Mouse (Mus musculus) intestine, embryonic 15.5 days (tissue): ENCODE measurements at regions not wholly inside any gene's neighbourhood (a gene's known extent, or its start where the extent isn't known, plus 50 kb on each side); places are given as distances from the start of the nearest gene placed in this dataset.
A peak's percentile ranks its signal among the peaks of the same experiment; 100 is the strongest.

Experiments
- ATAC-seq: fragments of 200-750 bp; cut with Nextera tagmentation; 2 replicates; pipeline ENCODE4 v1.8.0; 2017; ENCODE audit warnings: moderate TSS enrichment, moderate library complexity
- H3K27ac ChIP-seq: fragments of 300-500 bp; sonication (generic); 2 replicates; pipeline ENCODE4 v1.5.1; 2015; ENCODE audit warnings: mild to moderate bottlenecking, inconsistent platforms
- H3K27me3 ChIP-seq: fragments of 300-500 bp; sonication (generic); replicated peaks from 2 replicates; pipeline ENCODE4 v1.6.1; 2015; ENCODE audit warnings: inconsistent platforms
- H3K36me3 ChIP-seq: fragments of 300-500 bp; sonication (generic); 2 replicates; pipeline ENCODE4 v1.6.1; 2015; ENCODE audit warnings: inconsistent platforms
- H3K4me1 ChIP-seq: fragments of 300-500 bp; sonication (generic); replicated peaks from 2 replicates; pipeline ENCODE4 v1.6.1; 2015; ENCODE audit warnings: inconsistent platforms
- H3K4me2 ChIP-seq: fragments of 300-500 bp; sonication (generic); replicated peaks from 2 replicates; pipeline ENCODE4 v1.6.1; 2015; ENCODE audit warnings: mild to moderate bottlenecking, inconsistent platforms
- H3K4me3 ChIP-seq: fragments of 300-500 bp; sonication (generic); replicated peaks from 2 replicates; pipeline ENCODE4 v1.5.1; 2015; ENCODE audit warnings: inconsistent platforms
- H3K9ac ChIP-seq: fragments of 300-500 bp; sonication (generic); 2 replicates; pipeline ENCODE4 v1.6.1; 2015; ENCODE audit warnings: inconsistent platforms
- H3K9me3 ChIP-seq: fragments of 300-500 bp; sonication (generic); 2 replicates; pipeline ENCODE4 v1.6.1; 2016; ENCODE audit warnings: inconsistent platforms
- WGBS: fragments of 180-500 bp; shearing (Covaris S2); methylation state at CpG from one replicate; pipeline ENCODE4 v1.1.7; 2015; 5-methylcytosine and 5-hydroxymethylcytosine counted together

- 83% methylated on average over 2 of the region's 2 CpGs for WGBS
- Histone ChIP-seq H3K9ac (no peak overlapping the region), H3K4me1 (peaks cover 20% of the 10 kb centered on the region), H3K9me3 (no peaks in the 10 kb centered on the region), H3K4me2 (no peak overlapping the region), H3K27me3 (no peaks in the 10 kb centered on the region), H3K36me3 (no peaks in the 10 kb centered on the region), H3K27ac (no peak overlapping the region), H3K4me3 (no peak overlapping the region)
- ATAC-seq, result no peak
Observed at GRCm38 (mm10) chr11:20913042-20913441, 82.2 kb upstream of the Lgalsl start.

GRCm38 (mm10) chr11:20913598-20914296 is 82.9 kb upstream of the Lgalsl start:
- 23% methylated on average over 8 of the region's 8 CpGs for WGBS
- H3K4me2 ChIP-seq, result no peak overlapping the region
- no peaks in the 10 kb centered on the region for H3K9me3 ChIP-seq
- peak; percentile 32; the same call in 1 of the 2 replicates for ATAC-seq
- H3K36me3 ChIP-seq, result no peaks in the 10 kb centered on the region
- H3K4me1 ChIP-seq, result peaks cover 20% of the 10 kb centered on the region
- H3K4me3 ChIP-seq, result no peak overlapping the region
- no peaks in the 10 kb centered on the region for H3K27me3 ChIP-seq
- H3K9ac ChIP-seq, result no peak overlapping the region
- no peak overlapping the region for H3K27ac ChIP-seq

GRCm38 (mm10) chr11:20914297-20914997 is 83.6 kb upstream of the Lgalsl start:
- H3K4me2 ChIP-seq, result no peak overlapping the region

GRCm38 (mm10) chr11:20915182-20915602 is 84.3 kb upstream of the Lgalsl start:
- Histone ChIP-seq H3K27me3 (no peaks in the 10 kb centered on the region), H3K9ac (no peak overlapping the region), H3K4me3 (no peak overlapping the region), H3K27ac (peak overlapping the region; percentile 62), H3K9me3 (no peaks in the 10 kb centered on the region), H3K4me1 (peaks cover 20% of the 10 kb centered on the region), H3K4me2 (peak overlapping the region; percentile 7), H3K36me3 (no peaks in the 10 kb centered on the region)
- 28% methylated on average over 8 of the region's 8 CpGs for WGBS
- ATAC-seq, result peak; percentile 57

More at GRCm38 (mm10) chr11:20914297-20914997, 83.6 kb upstream of the Lgalsl start:
- no peak overlapping the region for H3K9ac ChIP-seq
- no peaks in the 10 kb centered on the region for H3K27me3 ChIP-seq
- peaks cover 20% of the 10 kb centered on the region for H3K4me1 ChIP-seq
- H3K4me3 ChIP-seq, result no peak overlapping the region
- no peak overlapping the region for H3K27ac ChIP-seq
- peak; percentile 18 for ATAC-seq
- WGBS, result 51% methylated on average over 12 of the region's 12 CpGs
- no peaks in the 10 kb centered on the region for H3K9me3 ChIP-seq
- H3K36me3 ChIP-seq, result no peaks in the 10 kb centered on the region

- WGBS, result 47% methylated on average over 7 of the region's 7 CpGs
- peak; percentile 58 for ATAC-seq
Observed at GRCm38 (mm10) chr11:20915687-20916432, 85.0 kb upstream of the Lgalsl start.

GRCm38 (mm10) chr11:20916473-20916911 is 85.6 kb upstream of the Lgalsl start:
- H3K4me1 ChIP-seq, result peaks cover 20% of the 10 kb centered on the region
- WGBS, result 42% methylated on average over 6 of the region's 6 CpGs

More at GRCm38 (mm10) chr11:20915687-20916432, 85.0 kb upstream of the Lgalsl start:
- Histone ChIP-seq H3K27ac (peak overlapping the region; percentile 45), H3K9ac (no peak overlapping the region), H3K27me3 (no peaks in the 10 kb centered on the region), H3K9me3 (no peaks in the 10 kb centered on the region), H3K4me1 (peaks cover 20% of the 10 kb centered on the region), H3K36me3 (no peaks in the 10 kb centered on the region), H3K4me2 (no peak overlapping the region), H3K4me3 (no peak overlapping the region)

GRCm38 (mm10) chr11:20916961-20917360 is 86.1 kb upstream of the Lgalsl start:
- H3K4me3 ChIP-seq, result no peak overlapping the region
- H3K4me2 ChIP-seq, result no peak overlapping the region
- ATAC-seq, result no peak
- WGBS, result 85% methylated on average over 7 of the region's 7 CpGs
- no peak overlapping the region for H3K27ac ChIP-seq
- H3K9ac ChIP-seq, result no peak overlapping the region
- no peaks in the 10 kb centered on the region for H3K9me3 ChIP-seq
- no peaks in the 10 kb centered on the region for H3K27me3 ChIP-seq
- H3K4me1 ChIP-seq, result peaks cover 20% of the 10 kb centered on the region
- no peaks in the 10 kb centered on the region for H3K36me3 ChIP-seq

More at GRCm38 (mm10) chr11:20916473-20916911, 85.6 kb upstream of the Lgalsl start:
- no peak overlapping the region for H3K4me2 ChIP-seq
- no peak overlapping the region for H3K27ac ChIP-seq
- H3K9me3 ChIP-seq, result no peaks in the 10 kb centered on the region
- no peak overlapping the region for H3K4me3 ChIP-seq
- peak; percentile 53 for ATAC-seq
- H3K36me3 ChIP-seq, result no peaks in the 10 kb centered on the region
- H3K27me3 ChIP-seq, result no peaks in the 10 kb centered on the region
- no peak overlapping the region for H3K9ac ChIP-seq

GRCm38 (mm10) chr11:20917483-20917882 is 86.6 kb upstream of the Lgalsl start:
- H3K27ac ChIP-seq, result no peak overlapping the region
- H3K4me1 ChIP-seq, result peaks cover 20% of the 10 kb centered on the region

GRCm38 (mm10) chr11:20923115-20923514 is 92.3 kb upstream of the Lgalsl start:
- Histone ChIP-seq H3K9me3 (no peaks in the 10 kb centered on the region), H3K9ac (no peak overlapping the region), H3K36me3 (no peaks in the 10 kb centered on the region), H3K27me3 (no peaks in the 10 kb centered on the region), H3K4me3 (no peak overlapping the region), H3K4me2 (no peak overlapping the region), H3K27ac (no peak overlapping the region), H3K4me1 (no peaks in the 10 kb centered on the region)
- no peak for ATAC-seq
- 66% methylated on average over 6 of the region's 6 CpGs for WGBS

More at GRCm38 (mm10) chr11:20917483-20917882, 86.6 kb upstream of the Lgalsl start:
- Histone ChIP-seq H3K9me3 (no peaks in the 10 kb centered on the region), H3K4me3 (no peak overlapping the region), H3K9ac (no peak overlapping the region), H3K36me3 (no peaks in the 10 kb centered on the region), H3K27me3 (no peaks in the 10 kb centered on the region), H3K4me2 (no peak overlapping the region)
- no peak for ATAC-seq
- WGBS, result 53% methylated on average over 5 of the region's 5 CpGs

- no peak overlapping the region for H3K4me3 ChIP-seq
- no peak overlapping the region for H3K9ac ChIP-seq
- H3K9me3 ChIP-seq, result no peaks in the 10 kb centered on the region
- no peaks in the 10 kb centered on the region for H3K27me3 ChIP-seq
- no peak for ATAC-seq
- H3K4me2 ChIP-seq, result no peak overlapping the region
- H3K27ac ChIP-seq, result no peak overlapping the region
- no peaks in the 10 kb centered on the region for H3K36me3 ChIP-seq
- H3K4me1 ChIP-seq, result no peaks in the 10 kb centered on the region
- WGBS, result 76% methylated on average over 1 of the region's 1 CpGs
Observed at GRCm38 (mm10) chr11:20929426-20929825, 98.6 kb upstream of the Lgalsl start.

- ATAC-seq, result no peak
- Histone ChIP-seq H3K4me2 (no peak overlapping the region), H3K4me3 (no peak overlapping the region)
Observed at GRCm38 (mm10) chr11:20930045-20930444, 99.2 kb upstream of the Lgalsl start.

GRCm38 (mm10) chr11:20930573-20930972 is 99.7 kb upstream of the Lgalsl start:
- no peak overlapping the region for H3K27ac ChIP-seq
- H3K4me3 ChIP-seq, result no peak overlapping the region
- H3K4me1 ChIP-seq, result no peaks in the 10 kb centered on the region
- ATAC-seq, result no peak
- H3K9me3 ChIP-seq, result no peaks in the 10 kb centered on the region
- no peak overlapping the region for H3K9ac ChIP-seq
- WGBS, result 88% methylated on average over 5 of the region's 5 CpGs
- H3K36me3 ChIP-seq, result no peaks in the 10 kb centered on the region
- H3K27me3 ChIP-seq, result no peaks in the 10 kb centered on the region
- H3K4me2 ChIP-seq, result no peak overlapping the region

More at GRCm38 (mm10) chr11:20930045-20930444, 99.2 kb upstream of the Lgalsl start:
- WGBS, result 64% methylated on average over 2 of the region's 2 CpGs
- H3K9ac ChIP-seq, result no peak overlapping the region
- no peak overlapping the region for H3K27ac ChIP-seq
- no peaks in the 10 kb centered on the region for H3K9me3 ChIP-seq
- H3K36me3 ChIP-seq, result no peaks in the 10 kb centered on the region
- no peaks in the 10 kb centered on the region for H3K27me3 ChIP-seq
- no peaks in the 10 kb centered on the region for H3K4me1 ChIP-seq
